Mouse (Mus musculus): ENCODE measurements around the gene Kctd17. TPM values are rescaled to one million over a fixed set of nuclear protein-coding genes. Genes with fewer than 3 reads are reported as not detected.

The Kctd17 gene
- total and polyA plus RNA-seq, 3 experiments, result 0.04 to 0.05 TPM; not detected in 1

GRCm38 (mm10) chr15:78438018-78438394 is 9.6 kb downstream of the Kctd17 start:
- H3K9me3 ChIP-seq (replicated peaks), result no peaks in the 10 kb centered on the region
- H3K4me1 ChIP-seq (ENCODE audit: insufficient read depth, low read depth, low read length), result peaks cover 39% of the 10 kb centered on the region
- ATAC-seq (ENCODE audit: extremely low read depth, insufficient number of reproducible peaks, low FRiP score, poor library complexity, severe bottlenecking) (no peak), DNase-seq (ENCODE audit: low spot score) (no peak)
- H3K36me3 ChIP-seq (replicated peaks), result no peaks in the 10 kb centered on the region
- peaks cover 96% of the 10 kb centered on the region for H3K27me3 ChIP-seq (ENCODE audit: insufficient read depth, low read length)
- H3K4me3 ChIP-seq (ENCODE audit: low read depth, low read length), result no peak overlapping the region
- no peak for TF ChIP-seq POLR2AphosphoS5 (IDR thresholded peaks at IDR 0.05; ENCODE audit: insufficient replicate concordance, low read depth, low read length)
- TF ChIP-seq TAL1 (conservative IDR thresholded peaks at IDR 0.05; ENCODE audit: low read depth, low read length), result no peak
- TF ChIP-seq CTCF (IDR thresholded peaks at IDR 0.05; ENCODE audit: low read depth, low read length), result no peak
- no peak for TF ChIP-seq GATA1 (IDR thresholded peaks at IDR 0.05; ENCODE audit: borderline replicate concordance, low read length)
- no peak for TF ChIP-seq GATA2 (IDR thresholded peaks at IDR 0.05; ENCODE audit: borderline replicate concordance, low read depth, low read length)

GRCm38 (mm10) chr15:78438505-78438904 is 10.1 kb downstream of the Kctd17 start:
- peaks cover 35% of the 10 kb centered on the region for H3K4me1 ChIP-seq (ENCODE audit: insufficient read depth, low read depth, low read length)
- DNase-seq (ENCODE audit: low spot score) (no peak), ATAC-seq (ENCODE audit: extremely low read depth, insufficient number of reproducible peaks, low FRiP score, poor library complexity, severe bottlenecking) (no peak)
- H3K27me3 ChIP-seq (ENCODE audit: insufficient read depth, low read length), result peaks cover 96% of the 10 kb centered on the region
- H3K9me3 ChIP-seq (replicated peaks), result no peaks in the 10 kb centered on the region
- no peak overlapping the region for H3K4me3 ChIP-seq (ENCODE audit: low read depth, low read length)
- H3K36me3 ChIP-seq (replicated peaks), result no peaks in the 10 kb centered on the region
- TF ChIP-seq GATA2 (IDR thresholded peaks at IDR 0.05; ENCODE audit: borderline replicate concordance, low read depth, low read length) (no peak), POLR2AphosphoS5 (IDR thresholded peaks at IDR 0.05; ENCODE audit: insufficient replicate concordance, low read depth, low read length) (no peak), CTCF (IDR thresholded peaks at IDR 0.05; ENCODE audit: low read depth, low read length) (no peak), GATA1 (IDR thresholded peaks at IDR 0.05; ENCODE audit: borderline replicate concordance, low read length) (no peak), TAL1 (conservative IDR thresholded peaks at IDR 0.05; ENCODE audit: low read depth, low read length) (no peak)

- DNase-seq (ENCODE audit: low spot score) (no peak), ATAC-seq (ENCODE audit: extremely low read depth, insufficient number of reproducible peaks, low FRiP score, poor library complexity, severe bottlenecking) (no peak)
- TF ChIP-seq GATA1 (IDR thresholded peaks at IDR 0.05; ENCODE audit: borderline replicate concordance, low read length), result no peak
- no peak for TF ChIP-seq TAL1 (conservative IDR thresholded peaks at IDR 0.05; ENCODE audit: low read depth, low read length)
- no peak for TF ChIP-seq POLR2AphosphoS5 (IDR thresholded peaks at IDR 0.05; ENCODE audit: insufficient replicate concordance, low read depth, low read length)
- no peak for TF ChIP-seq CTCF (IDR thresholded peaks at IDR 0.05; ENCODE audit: low read depth, low read length)
- TF ChIP-seq GATA2 (IDR thresholded peaks at IDR 0.05; ENCODE audit: borderline replicate concordance, low read depth, low read length), result no peak
- Histone ChIP-seq H3K4me1 (ENCODE audit: insufficient read depth, low read depth, low read length) (peaks cover 37% of the 10 kb centered on the region), H3K27me3 (ENCODE audit: insufficient read depth, low read length) (peaks cover 96% of the 10 kb centered on the region), H3K36me3 (replicated peaks) (no peaks in the 10 kb centered on the region), H3K9me3 (replicated peaks) (no peaks in the 10 kb centered on the region), H3K4me3 (ENCODE audit: low read depth, low read length) (no peak overlapping the region)
Measured at GRCm38 (mm10) chr15:78438973-78439372, 10.6 kb downstream of the Kctd17 start.

- Histone ChIP-seq H3K27me3 (ENCODE audit: insufficient read depth, low read length) (peaks cover 84% of the 10 kb centered on the region), H3K9me3 (replicated peaks) (no peaks in the 10 kb centered on the region), H3K4me3 (ENCODE audit: low read depth, low read length) (peak overlapping the region; percentile 33; the same call in 1 of the 2 replicates), H3K4me1 (ENCODE audit: insufficient read depth, low read depth, low read length) (peaks cover 18% of the 10 kb centered on the region), H3K36me3 (replicated peaks) (no peaks in the 10 kb centered on the region)
- DNase-seq (ENCODE audit: low spot score) (no peak), ATAC-seq (ENCODE audit: extremely low read depth, insufficient number of reproducible peaks, low FRiP score, poor library complexity, severe bottlenecking) (no peak)
- no peak for TF ChIP-seq GATA1 (IDR thresholded peaks at IDR 0.05; ENCODE audit: borderline replicate concordance, low read length)
- TF ChIP-seq POLR2AphosphoS5 (IDR thresholded peaks at IDR 0.05; ENCODE audit: insufficient replicate concordance, low read depth, low read length), result no peak
- TF ChIP-seq GATA2 (IDR thresholded peaks at IDR 0.05; ENCODE audit: borderline replicate concordance, low read depth, low read length), result no peak
- TF ChIP-seq TAL1 (conservative IDR thresholded peaks at IDR 0.05; ENCODE audit: low read depth, low read length), result no peak
- no peak for TF ChIP-seq CTCF (IDR thresholded peaks at IDR 0.05; ENCODE audit: low read depth, low read length)
Measured at GRCm38 (mm10) chr15:78442231-78442630, 13.9 kb downstream of the Kctd17 start.

- H3K9me3 ChIP-seq (replicated peaks), result no peaks in the 10 kb centered on the region
- ATAC-seq (ENCODE audit: extremely low read depth, insufficient number of reproducible peaks, low FRiP score, poor library complexity, severe bottlenecking), result no peak
- H3K27me3 ChIP-seq (ENCODE audit: insufficient read depth, low read length), result peaks cover 68% of the 10 kb centered on the region
- H3K4me3 ChIP-seq (ENCODE audit: low read depth, low read length), result no peak overlapping the region
- no peak for DNase-seq (ENCODE audit: low spot score)
- H3K36me3 ChIP-seq (replicated peaks), result no peaks in the 10 kb centered on the region
- H3K4me1 ChIP-seq (ENCODE audit: insufficient read depth, low read depth, low read length), result peaks cover 22% of the 10 kb centered on the region
- TF ChIP-seq GATA1 (IDR thresholded peaks at IDR 0.05; ENCODE audit: borderline replicate concordance, low read length), result no peak
- TF ChIP-seq CTCF (IDR thresholded peaks at IDR 0.05; ENCODE audit: low read depth, low read length), result no peak
- TF ChIP-seq GATA2 (IDR thresholded peaks at IDR 0.05; ENCODE audit: borderline replicate concordance, low read depth, low read length), result no peak
- no peak for TF ChIP-seq POLR2AphosphoS5 (IDR thresholded peaks at IDR 0.05; ENCODE audit: insufficient replicate concordance, low read depth, low read length)
- no peak for TF ChIP-seq TAL1 (conservative IDR thresholded peaks at IDR 0.05; ENCODE audit: low read depth, low read length)
Measured at GRCm38 (mm10) chr15:78443857-78444256, 15.5 kb downstream of the Kctd17 start.

- TF ChIP-seq GATA1 (IDR thresholded peaks at IDR 0.05; ENCODE audit: borderline replicate concordance, low read length), result no peak
- TF ChIP-seq TAL1 (conservative IDR thresholded peaks at IDR 0.05; ENCODE audit: low read depth, low read length), result no peak
- no peak for TF ChIP-seq POLR2AphosphoS5 (IDR thresholded peaks at IDR 0.05; ENCODE audit: insufficient replicate concordance, low read depth, low read length)
- no peak for TF ChIP-seq CTCF (IDR thresholded peaks at IDR 0.05; ENCODE audit: low read depth, low read length)
- no peak for TF ChIP-seq GATA2 (IDR thresholded peaks at IDR 0.05; ENCODE audit: borderline replicate concordance, low read depth, low read length)
- H3K36me3 ChIP-seq (replicated peaks), result no peaks in the 10 kb centered on the region
- ATAC-seq (ENCODE audit: extremely low read depth, insufficient number of reproducible peaks, low FRiP score, poor library complexity, severe bottlenecking) (no peak), DNase-seq (ENCODE audit: low spot score) (no peak)
- no peaks in the 10 kb centered on the region for H3K9me3 ChIP-seq (replicated peaks)
- no peak overlapping the region for H3K4me3 ChIP-seq (ENCODE audit: low read depth, low read length)
- peaks cover 41% of the 10 kb centered on the region for H3K27me3 ChIP-seq (ENCODE audit: insufficient read depth, low read length)
- H3K4me1 ChIP-seq (ENCODE audit: insufficient read depth, low read depth, low read length), result peaks cover 47% of the 10 kb centered on the region
Measured at GRCm38 (mm10) chr15:78447121-78447520, 18.8 kb downstream of the Kctd17 start.

Measured in G1E (cell line).